Mouse (Mus musculus): ENCODE measurements around the gene Ackr1. TPM values are rescaled to one million over a fixed set of nuclear protein-coding genes. Genes with fewer than 3 reads are reported as not detected.

The Ackr1 gene
- not detected for polyA plus RNA-seq (2017; shearing (Covaris generic))

DNA sequence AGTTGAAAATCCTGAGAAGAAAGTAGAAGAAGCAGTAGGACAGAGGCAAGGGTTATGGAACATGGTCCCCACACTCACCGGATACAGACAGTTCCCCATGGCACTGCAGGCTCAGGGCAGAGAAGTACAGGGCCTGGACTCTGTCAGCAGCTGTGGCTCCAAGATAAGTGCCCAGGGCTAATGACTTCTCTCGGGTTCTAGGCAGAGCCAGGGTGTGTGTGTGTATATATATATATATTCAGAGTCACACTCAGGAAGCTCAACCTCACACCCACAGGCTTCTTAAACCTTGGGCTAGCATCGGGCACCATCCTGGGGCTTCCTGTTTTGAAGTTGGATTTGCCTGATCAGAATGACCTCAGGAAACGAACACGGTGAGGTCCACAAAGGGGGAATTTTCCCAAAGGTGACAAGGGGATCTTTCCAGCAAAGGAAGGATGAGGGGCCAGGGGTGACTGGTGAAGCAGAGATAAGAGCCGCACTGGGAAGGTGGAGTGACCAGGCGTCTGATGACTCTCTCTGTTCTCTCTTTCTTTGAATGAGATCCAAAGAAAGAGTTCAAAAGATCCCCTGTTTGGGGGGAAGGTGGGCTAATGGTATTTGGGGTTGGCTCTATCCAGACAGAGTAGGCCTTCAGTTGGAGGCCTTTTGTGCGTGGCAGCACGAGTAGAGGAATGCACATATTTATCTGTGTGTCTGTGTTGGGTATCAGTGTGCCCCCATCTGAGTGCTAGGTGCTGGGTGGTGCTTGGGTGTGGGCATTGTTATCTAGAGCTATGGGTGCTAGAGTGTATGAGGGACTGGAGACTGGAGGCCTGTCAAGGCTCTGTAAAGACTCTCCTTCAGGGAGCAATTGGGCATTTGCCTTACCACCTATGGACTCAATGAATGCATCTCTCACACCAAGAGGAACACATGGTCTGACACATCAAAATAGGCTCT is at the start of gene Ackr1:
Ackr1 (minus strand) TSS at position 439 of the 942 bp plus-strand sequence.

DNA sequence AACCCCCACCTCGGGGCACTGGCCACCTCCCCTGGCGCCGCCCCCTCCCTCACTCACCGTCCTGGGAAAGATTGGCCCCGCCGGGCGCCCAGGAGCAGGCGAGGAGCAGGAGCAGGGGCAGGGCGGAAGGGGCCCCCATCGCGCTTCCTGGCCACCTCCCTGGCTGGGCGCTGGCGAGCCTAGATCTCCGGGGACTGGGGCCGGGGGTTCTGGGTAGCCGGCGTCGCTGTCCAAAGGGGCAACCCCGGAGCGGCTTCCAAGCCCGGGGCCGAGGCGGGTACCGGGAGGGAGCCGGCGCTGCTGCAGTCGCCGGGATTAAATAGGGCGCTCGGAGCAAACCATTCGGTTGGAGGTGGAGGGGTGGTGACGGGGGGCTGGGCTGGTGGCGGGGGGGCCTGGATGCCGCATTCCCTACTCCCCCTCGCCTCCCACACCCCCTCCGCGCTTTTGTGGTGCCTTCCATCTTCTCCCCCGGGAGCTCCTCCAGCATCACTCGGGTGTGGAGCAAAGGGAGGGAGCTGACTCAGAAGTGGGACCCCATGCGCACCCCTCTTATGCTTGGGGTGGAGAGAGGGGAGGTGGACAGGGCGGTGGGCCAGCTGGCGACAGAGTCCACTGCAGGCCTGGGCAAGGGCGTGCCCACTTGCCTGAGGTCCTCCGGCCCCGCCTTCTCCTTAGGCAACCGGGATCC is 34.0 kb upstream of the Ackr1 start, which contains the start of gene Cadm3:
Cadm3 (minus strand) TSS at position 340 of the 691 bp plus-strand sequence.

DNA sequence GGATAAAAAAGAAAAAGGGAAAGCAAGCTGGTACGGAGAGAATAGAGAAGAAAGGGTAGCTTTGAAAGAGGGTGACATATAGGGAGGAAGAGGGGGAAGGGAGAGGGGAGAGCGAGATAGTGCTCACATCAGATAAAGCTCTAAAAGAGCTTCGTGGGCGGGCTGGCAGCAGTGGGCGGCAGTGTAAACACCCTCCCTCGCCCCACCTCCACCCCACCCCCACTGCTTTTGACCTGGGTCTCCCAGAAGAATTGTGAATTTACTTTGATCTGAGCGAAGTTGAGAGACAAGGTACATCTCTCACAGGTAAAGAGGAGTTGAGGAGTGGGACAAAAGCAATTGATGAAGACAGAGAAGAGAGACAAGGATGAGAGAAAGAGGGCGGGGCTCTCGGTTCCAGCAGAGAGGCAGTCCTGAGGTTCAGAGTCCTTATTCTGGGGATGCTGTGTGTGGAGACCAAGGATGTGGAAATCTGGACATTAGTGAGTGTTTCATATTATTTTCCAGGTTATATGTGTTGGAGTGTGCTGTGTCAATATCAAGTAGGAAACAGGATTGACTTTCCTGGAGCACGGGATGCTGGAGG is 16.9 kb upstream of the Ackr1 start, which contains the start of gene Aim2:
Aim2 (plus strand) TSS at position 508 of the 586 bp plus-strand sequence.

Other genes with a start within 250 kb of the Ackr1 start
- gene Olfr1408, start 196.4 kb downstream of the Ackr1 start, polyA plus RNA-seq (2017; shearing (Covaris generic)): under 1 TPM in 1 of 2 experiments, not detected in 1; 0.05 TPM
- under 1 TPM in 1 of 2 experiments, not detected in 1; 0.27 TPM for gene Olfr1406, start 143.1 kb downstream of the Ackr1 start, polyA plus RNA-seq (2017; shearing (Covaris generic))
- not detected for gene Olfr218, start 135.9 kb downstream of the Ackr1 start, polyA plus RNA-seq (2017; shearing (Covaris generic))
- gene Olfr1404, start 121.4 kb downstream of the Ackr1 start, polyA plus RNA-seq (2017; shearing (Covaris generic)): under 1 TPM in 1 of 2 experiments, not detected in 1; 0.06 TPM
- under 1 TPM in 1 of 2 experiments, not detected in 1; 0.23 TPM for gene Fcer1a, start 106.5 kb downstream of the Ackr1 start, polyA plus RNA-seq (2017; shearing (Covaris generic))
- gene Olfr418, start 67.7 kb downstream of the Ackr1 start, polyA plus RNA-seq (2017; shearing (Covaris generic)): not detected
- gene Mptx2, start 56.0 kb downstream of the Ackr1 start, polyA plus RNA-seq (2017; shearing (Covaris generic)): not detected
- 10 to 100 TPM; 31.9 to 52.3 TPM for gene Aim2, start 17.1 kb upstream of the Ackr1 start, polyA plus RNA-seq (2017; shearing (Covaris generic))
- gene Cadm3, start 33.9 kb upstream of the Ackr1 start, polyA plus RNA-seq (2017; shearing (Covaris generic)): not detected
- 100 to 1,000 TPM; 120 to 199 TPM for gene Ifi206, start 157.3 kb upstream of the Ackr1 start, polyA plus RNA-seq (2017; shearing (Covaris generic))
- gene Ifi214, start 202.2 kb upstream of the Ackr1 start, polyA plus RNA-seq (2017; shearing (Covaris generic)): 10 to 100 TPM; 15.2 to 60.8 TPM